ENCODE assay signal across 9 mouse cellular contexts in genomic region chr14:7749764-7750089, GRCm38 (mm10). TPM values are rescaled to one million over a fixed set of nuclear protein-coding genes. Genes with fewer than 3 reads are reported as not detected.
A peak's percentile ranks its signal among the peaks of the same experiment; 100 is the strongest.
DNase-seq lines count a peak whose midpoint lies in the region; ATAC-seq lines count a peak whose summit lies in the region.
"Had no signal": no experiment of that assay in that cellular context is flagged by ENCODE, and none has a peak within 500 bp of the region (broad histone marks: within the 10 kb centered on the region; RNA-seq: fewer than 3 reads in every experiment).

No protein-coding gene starts in this region.

- no peak overlapping the region; the same call in 1 of the 2 replicates for H3K9ac ChIP-seq in heart, embryonic 11.5 days (ENCODE audit: low read depth, low read length)
- H3K9ac ChIP-seq in limb, embryonic 11.5 days (ENCODE audit: low read length): peak overlapping the region; percentile 49
- no peak overlapping the region for H3K9ac ChIP-seq in stomach, embryonic 16.5 days (ENCODE audit: low read length)
- H3K9ac ChIP-seq: liver, embryonic 15.5 days had no signal

- 14% methylated on average over 4 of the region's 4 CpGs for WGBS in heart, embryonic 11.5 days (ENCODE audit: insufficient replicate concordance)
- WGBS in limb, embryonic 11.5 days: 12% methylated on average over 4 of the region's 4 CpGs
- under 1% methylated on average over 4 of the region's 4 CpGs for WGBS in stomach, embryonic 16.5 days

- peak overlapping the region; percentile 45 for H3K4me2 ChIP-seq in heart, embryonic 11.5 days
- H3K4me2 ChIP-seq in limb, embryonic 11.5 days (ENCODE audit: low read depth, severe bottlenecking): peak overlapping the region; percentile 29; the same call in 1 of the 2 replicates
- H3K4me2 ChIP-seq in stomach, embryonic 16.5 days (ENCODE audit: low read depth, low read length): peak overlapping the region; percentile 39
- H3K4me2 ChIP-seq: liver, embryonic 15.5 days had no signal

- peak overlapping the region; percentile 2; the same call in 1 of the 2 replicates for H3K4me3 ChIP-seq in heart, embryonic 11.5 days (ENCODE audit: low read depth, low read length)
- no peak overlapping the region for H3K4me3 ChIP-seq in limb, embryonic 11.5 days (ENCODE audit: low read depth, low read length)
- H3K4me3 ChIP-seq in stomach, embryonic 16.5 days (replicated peaks; ENCODE audit: low read length): 0 out of 2 replicates have a peak overlapping the region, but pooled peaks have one; percentile 5
- H3K4me3 ChIP-seq: liver, embryonic 15.5 days had no signal

- no peak overlapping the region for H3K27ac ChIP-seq in heart, embryonic 11.5 days (ENCODE audit: low read depth, low read length)
- 0 out of 2 replicates have a peak overlapping the region, but pooled peaks have one; percentile 21 for H3K27ac ChIP-seq in limb, embryonic 11.5 days (replicated peaks; ENCODE audit: low read depth, low read length)
- no peak overlapping the region for H3K27ac ChIP-seq in stomach, embryonic 16.5 days (ENCODE audit: low read length)
- H3K27ac ChIP-seq: liver, embryonic 15.5 days had no signal

- DNase-seq in heart, adult 18-20 months: no peak
- DNase-seq in thymus, postnatal 14 days: peak; percentile 19
- DNase-seq in thymus, adult 18-20 months: no peak
- peak; percentile 83 for DNase-seq in limb, embryonic 11.5 days (ENCODE audit: low spot score)
- no peak for DNase-seq in gastrocnemius, postnatal 4 days (ENCODE audit: low spot score in 2 of 2)
- no peak for DNase-seq in layer of hippocampus, adult 9-10 months (ENCODE audit: low spot score)

- no peaks in the 10 kb centered on the region for H3K27me3 ChIP-seq in heart, embryonic 11.5 days (ENCODE audit: control insufficient read depth, insufficient read depth, low read length)
- H3K27me3 ChIP-seq in limb, embryonic 11.5 days (ENCODE audit: control insufficient read depth, insufficient read depth, low read length): no peaks in the 10 kb centered on the region
- H3K27me3 ChIP-seq in stomach, embryonic 16.5 days (ENCODE audit: control insufficient read depth, insufficient read depth, low read length): no peaks in the 10 kb centered on the region
- H3K27me3 ChIP-seq: liver, embryonic 15.5 days had no signal

- H3K4me1 ChIP-seq in heart, embryonic 11.5 days (ENCODE audit: control insufficient read depth, insufficient read depth, low read length): no peaks in the 10 kb centered on the region
- no peaks in the 10 kb centered on the region for H3K4me1 ChIP-seq in limb, embryonic 11.5 days (ENCODE audit: control insufficient read depth, insufficient read depth, low read length)
- H3K4me1 ChIP-seq in stomach, embryonic 16.5 days (ENCODE audit: control insufficient read depth, insufficient read depth, low read length): no peaks in the 10 kb centered on the region

- no peaks in the 10 kb centered on the region for H3K9me3 ChIP-seq in heart, embryonic 11.5 days (replicated peaks; ENCODE audit: control insufficient read depth, low read length)
- H3K9me3 ChIP-seq in limb, embryonic 11.5 days (ENCODE audit: control insufficient read depth, low read length): no peaks in the 10 kb centered on the region
- H3K9me3 ChIP-seq in stomach, embryonic 16.5 days (replicated peaks; ENCODE audit: control insufficient read depth, low read length): no peaks in the 10 kb centered on the region
- H3K9me3 ChIP-seq: liver, embryonic 15.5 days had no signal

- H3K36me3 ChIP-seq in heart, embryonic 11.5 days (ENCODE audit: control insufficient read depth, insufficient read depth, low read length): no peaks in the 10 kb centered on the region
- no peaks in the 10 kb centered on the region for H3K36me3 ChIP-seq in limb, embryonic 11.5 days (ENCODE audit: control insufficient read depth, insufficient read depth, low read length)
- no peaks in the 10 kb centered on the region for H3K36me3 ChIP-seq in stomach, embryonic 16.5 days (ENCODE audit: control insufficient read depth, insufficient read depth, low read length)
- H3K36me3 ChIP-seq: liver, embryonic 15.5 days had no signal

- no peak for ATAC-seq in heart, embryonic 11.5 days (replicated peaks; ENCODE audit: insufficient number of reproducible peaks, low FRiP score, low TSS enrichment)
- peak; percentile 85 for ATAC-seq in limb, embryonic 11.5 days (ENCODE audit: insufficient number of reproducible peaks, low FRiP score, low TSS enrichment, low read depth)
- ATAC-seq in stomach, embryonic 16.5 days (ENCODE audit: insufficient read depth, low FRiP score): peak; percentile 47; the same call in 1 of the 2 replicates

RNA-seq across cellular contexts. Expression of gene Gm26661, which starts 41.7 kb away (rescaled TPM):
- not detected in 2 replicates for polyA plus RNA-seq in heart, embryonic 11.5 days (2014; fragmentation: Nextera tagmentation; extraction: Ambion mirVana)
- total RNA-seq in heart, adult 18-20 months (2021): not detected
- polyA plus RNA-seq in limb, embryonic 11.5 days (2014; fragmentation: Nextera tagmentation; extraction: Ambion mirVana): not detected in 2 replicates
- polyA plus RNA-seq in stomach, embryonic 16.5 days (2015; fragmentation: Nextera tagmentation; extraction: Ambion mirVana): not detected in 2 replicates
- total RNA-seq in gastrocnemius, postnatal 4 days (2021): not detected
- polyA plus RNA-seq: liver, embryonic 15.5 days had no signal

Comparison
In these comparisons a context has a peak if more than half of its experiments do, and no peak if none do; other contexts are left out.
1. DNase-seq: peak in thymus, postnatal 14 days (single experiment) and limb, embryonic 11.5 days (single experiment); none in heart, adult 18-20 months (0 of 2), thymus, adult 18-20 months (0 of 2), gastrocnemius, postnatal 4 days (0 of 2) and layer of hippocampus, adult 9-10 months (single experiment).
2. Peak in every context shown above with its lines, with median percentiles within 50 percentile points of each other: H3K4me2 ChIP-seq.